ENCODE assay signal across 9 mouse cellular contexts in the genomic region with DNA sequence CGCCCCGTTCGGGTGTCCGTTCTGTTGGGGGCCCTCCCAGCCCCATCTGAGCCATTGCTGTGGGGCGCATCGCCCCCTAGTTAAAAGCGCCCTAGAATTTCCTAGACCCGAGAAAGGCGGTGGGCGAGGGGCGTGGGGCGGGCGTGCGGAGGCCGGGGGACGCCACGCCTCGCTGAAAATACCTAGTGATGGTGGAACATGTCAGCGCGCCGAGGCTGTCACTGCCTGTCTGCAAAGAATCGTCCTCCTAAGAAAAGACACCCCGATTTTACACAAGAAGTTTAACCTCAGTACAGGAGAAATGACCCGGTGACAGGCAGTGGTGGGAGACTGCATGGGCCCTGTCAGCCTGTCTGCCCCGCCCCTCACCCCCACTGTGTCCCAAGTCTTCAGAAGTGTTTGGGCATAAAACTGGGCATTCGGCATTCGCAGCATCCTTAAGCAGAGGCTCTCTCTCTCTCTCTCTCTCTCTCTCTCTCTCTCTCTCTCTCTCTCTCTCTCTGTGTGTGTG. TPM values are rescaled to one million over a fixed set of nuclear protein-coding genes. Genes with fewer than 3 reads are reported as not detected.
DNase-seq lines count a peak whose midpoint lies in the region; ATAC-seq and TF ChIP-seq lines count a peak whose summit lies in the region.
"Had no signal": no experiment of that assay in that cellular context is flagged by ENCODE, and none has a peak within 500 bp of the region (broad histone marks: within the 10 kb centered on the region; RNA-seq: fewer than 3 reads in every experiment).

No protein-coding gene starts in this region.

- H3K4me2 ChIP-seq in hindbrain, embryonic 16.5 days (ENCODE audit: low read length): peak overlapping the region; percentile 97
- H3K4me2 ChIP-seq in liver, postnatal 0 days (ENCODE audit: low read depth, low read length): peak overlapping the region; percentile 96

- H3K9ac ChIP-seq in hindbrain, embryonic 16.5 days (ENCODE audit: low read depth, low read length): peak overlapping the region; percentile 88
- H3K9ac ChIP-seq in liver, postnatal 0 days (replicated peaks): peak overlapping the region; percentile 50; the same call in 1 of the 2 replicates

- peak; percentile 17; the same call in 1 of the 2 replicates for ATAC-seq in hindbrain, embryonic 16.5 days
- ATAC-seq in liver, postnatal 0 days: no peak

- peak; percentile 24 for DNase-seq in embryo, embryonic 10.5 days (ENCODE audit: low spot score)
- DNase-seq in embryo, embryonic 10 days (ENCODE audit: low spot score): no peak
- no peak for DNase-seq in thymus, adult 2 months
- DNase-seq in thymus, adult 18-20 months: no peak
- DNase-seq in liver, postnatal 0 days: no peak
- no peak for DNase-seq in urinary bladder, postnatal 4 days (ENCODE audit: low spot score in 2 of 2)
- DNase-seq in urinary bladder, postnatal 10 days (ENCODE audit: low spot score): no peak

- H3K4me1 ChIP-seq in thymus, adult 2 months (replicated peaks; ENCODE audit: control insufficient read depth, insufficient read depth, low read length): peaks cover 48% of the 10 kb centered on the region
- peaks cover 9% of the 10 kb centered on the region for H3K4me1 ChIP-seq in hindbrain, embryonic 16.5 days (ENCODE audit: control insufficient read depth, insufficient read depth, low read depth, low read length)
- peaks cover 11% of the 10 kb centered on the region for H3K4me1 ChIP-seq in liver, postnatal 0 days (ENCODE audit: insufficient read depth)

- TF ChIP-seq CTCF in thymus, adult 2 months (IDR thresholded peaks at IDR 0.05; ENCODE audit: borderline replicate concordance, control insufficient read depth, extremely low read depth, insufficient read depth, low read length, poor library complexity): no peak
- TF ChIP-seq CTCF in liver, postnatal 0 days (IDR thresholded peaks at IDR 0.05; ENCODE audit: low read depth): no peak

- no peak for TF ChIP-seq POLR2A in thymus, adult 2 months (IDR thresholded peaks at IDR 0.05; ENCODE audit: control insufficient read depth, extremely low read depth, insufficient read depth, low read length, poor library complexity)

- H3K27ac ChIP-seq in thymus, adult 2 months (ENCODE audit: control insufficient read depth, insufficient read depth, low read length): no peak overlapping the region
- peak overlapping the region; percentile 55 for H3K27ac ChIP-seq in hindbrain, embryonic 16.5 days (ENCODE audit: low read depth, low read length)
- no peak overlapping the region for H3K27ac ChIP-seq in liver, postnatal 0 days (ENCODE audit: low read depth)

- WGBS in thymus, adult 2 months: 5% methylated on average over 27 of the region's 27 CpGs
- WGBS in hindbrain, embryonic 16.5 days: under 1% methylated on average over 27 of the region's 27 CpGs
- WGBS in liver, postnatal 0 days (ENCODE audit: insufficient replicate concordance): 4% methylated on average over 27 of the region's 27 CpGs

- H3K27me3 ChIP-seq in thymus, adult 2 months (ENCODE audit: control insufficient read depth, insufficient read depth, low read length): no peaks in the 10 kb centered on the region
- H3K27me3 ChIP-seq in hindbrain, embryonic 16.5 days (replicated peaks; ENCODE audit: control insufficient read depth, insufficient read depth, low read length): peaks cover 7% of the 10 kb centered on the region; the same call in 1 of the 2 replicates
- peaks cover 47% of the 10 kb centered on the region for H3K27me3 ChIP-seq in liver, postnatal 0 days (ENCODE audit: insufficient read depth, low read length)
- H3K27me3 ChIP-seq: Patski had no signal

- TF ChIP-seq EP300 in liver, postnatal 0 days (IDR thresholded peaks at IDR 0.05; ENCODE audit: low read depth): no peak

- peak overlapping the region; percentile 71 for H3K4me3 ChIP-seq in thymus, adult 2 months (ENCODE audit: control insufficient read depth, insufficient read depth, low read length)
- H3K4me3 ChIP-seq in hindbrain, embryonic 16.5 days (ENCODE audit: low read length): peak overlapping the region; percentile 89
- peak overlapping the region; percentile 60 for H3K4me3 ChIP-seq in liver, postnatal 0 days (ENCODE audit: low read depth, low read length)

- no peaks in the 10 kb centered on the region for H3K36me3 ChIP-seq in thymus, adult 2 months (ENCODE audit: control insufficient read depth, insufficient read depth, low read length)
- H3K36me3 ChIP-seq in hindbrain, embryonic 16.5 days (ENCODE audit: control insufficient read depth, insufficient read depth, low read length): no peaks in the 10 kb centered on the region
- no peaks in the 10 kb centered on the region for H3K36me3 ChIP-seq in liver, postnatal 0 days (replicated peaks; ENCODE audit: insufficient read depth, low read length)

- H3K9me3 ChIP-seq in hindbrain, embryonic 16.5 days (ENCODE audit: control insufficient read depth, low read length): no peaks in the 10 kb centered on the region
- H3K9me3 ChIP-seq in liver, postnatal 0 days (ENCODE audit: low read length): no peaks in the 10 kb centered on the region

RNA-seq across cellular contexts. Expression of a gene that starts 0.8 kb away (rescaled TPM):
- polyA plus RNA-seq in thymus, adult 2 months (2012; rRNA removed): 26.2 and 69.9 TPM in 2 replicates
- 1.9 and 2.2 TPM in 2 replicates for polyA plus RNA-seq in hindbrain, embryonic 16.5 days (2015; fragmentation: Nextera tagmentation; extraction: Ambion mirVana)
- polyA plus RNA-seq in liver, postnatal 0 days (2015; fragmentation: Nextera tagmentation; extraction: Ambion mirVana): 0.05 and 0.06 TPM in 2 replicates
